Mouse (Mus musculus) erythroblast, adult 5-6 weeks (primary cell): ENCODE data around the gene Ftsj3. TPM values are rescaled to one million over a fixed set of nuclear protein-coding genes. Genes with fewer than 3 reads are reported as not detected.
"Not testable (repeated sequence)": the region's sequence is repeated elsewhere in the genome, so short reads cannot be mapped to it uniquely, and the experiment has no call there.

Source experiments
- ATAC-seq: replicated peaks from 2 replicates; pipeline ENCODE4 v1.8.0; 2016; ENCODE audit warnings: moderate number of reproducible peaks, mild to moderate bottlenecking, moderate TSS enrichment, inconsistent platforms; ENCODE audit not compliant: poor library complexity, low FRiP score, severe bottlenecking
- total RNA-seq, 2 experiments: library from RNA; stranded (forward) in 1 of 2; stranded (reverse) in 1 of 2; fragments of 150-400 nt in 1 of 2; fragments of 200-764, 138-1000 nt in 1 of 2; gene quantifications; 2 replicates each; pipeline versions ENCODE4 v1.2.3 to v1.2.4; 2015 to 2017; ENCODE audit warnings: low replicate concordance in 2 of 2

Ftsj3 gene
- total RNA-seq, 2 experiments from 2014 or later: 6.0 to 29.1 TPM

GRCm38 (mm10) chr11:106215450-106215859, 40.4 kb downstream of the Ftsj3 start:
- 0 out of 2 replicates have a peak, but pooled peaks have one; percentile 25 for ATAC-seq

GRCm38 (mm10) chr11:106214856-106215255, 41.0 kb downstream of the Ftsj3 start:
- ATAC-seq: no peak

- no peak for ATAC-seq
Observed at GRCm38 (mm10) chr11:106212771-106213170, 43.1 kb downstream of the Ftsj3 start.

- no peak for ATAC-seq
Observed at GRCm38 (mm10) chr11:106202123-106202465, 53.8 kb downstream of the Ftsj3 start, which contains the start of gene Strada. Strada (minus strand) TSS chr11:106202168.

GRCm38 (mm10) chr11:106201337-106202122, 54.3 kb downstream of the Ftsj3 start:
- ATAC-seq: no peak

GRCm38 (mm10) chr11:106200756-106201155, 55.1 kb downstream of the Ftsj3 start:
- no peak for ATAC-seq

- ATAC-seq: not testable (repeated sequence)
Observed at GRCm38 (mm10) chr11:106199997-106200396, 55.9 kb downstream of the Ftsj3 start.

Other genes starting within 250 kb of the Ftsj3 start
- not detected in 2 replicates for gene Kcnh6, start 248.0 kb downstream of the Ftsj3 start, total RNA-seq (2015; ENCODE audit: low replicate concordance)
- gene Kcnh6, start 248.0 kb downstream of the Ftsj3 start, total RNA-seq (2017; ENCODE audit: low replicate concordance): 0.68 TPM in 1 of 2 replicates, not detected in the other
- 20.5 and 25.9 TPM in 2 replicates for gene Dcaf7, start 219.2 kb downstream of the Ftsj3 start, total RNA-seq (2015; ENCODE audit: low replicate concordance)
- 20.2 and 27.3 TPM in 2 replicates for gene Dcaf7, start 219.2 kb downstream of the Ftsj3 start, total RNA-seq (2017; ENCODE audit: low replicate concordance)
- 1.2 and 1.9 TPM in 2 replicates for gene Taco1, start 190.0 kb downstream of the Ftsj3 start, total RNA-seq (2015; ENCODE audit: low replicate concordance)
- 0.17 and 8.5 TPM in 2 replicates for gene Taco1, start 190.0 kb downstream of the Ftsj3 start, total RNA-seq (2017; ENCODE audit: low replicate concordance)
- gene Map3k3, start 171.5 kb downstream of the Ftsj3 start, total RNA-seq (2015; ENCODE audit: low replicate concordance): 2.9 and 6.3 TPM in 2 replicates
- gene Map3k3, start 171.5 kb downstream of the Ftsj3 start, total RNA-seq (2017; ENCODE audit: low replicate concordance): 5.2 and 11.7 TPM in 2 replicates
- not detected in 2 replicates for gene Gm10840, start 95.2 kb downstream of the Ftsj3 start, total RNA-seq (2015; ENCODE audit: low replicate concordance)
- not detected in 2 replicates for gene Gm10840, start 95.2 kb downstream of the Ftsj3 start, total RNA-seq (2017; ENCODE audit: low replicate concordance)
- gene Limd2, start 95.2 kb downstream of the Ftsj3 start, total RNA-seq (2015; ENCODE audit: low replicate concordance): 43.2 and 53.5 TPM in 2 replicates
- gene Limd2, start 95.2 kb downstream of the Ftsj3 start, total RNA-seq (2017; ENCODE audit: low replicate concordance): 7.4 and 14.3 TPM in 2 replicates
- gene Strada, start 53.9 kb downstream of the Ftsj3 start, total RNA-seq (2015; ENCODE audit: low replicate concordance): 3.8 and 11.5 TPM in 2 replicates
- gene Strada, start 53.9 kb downstream of the Ftsj3 start, total RNA-seq (2017; ENCODE audit: low replicate concordance): 4.9 and 5.7 TPM in 2 replicates
- 11.5 and 15.2 TPM in 2 replicates for gene Ccdc47, start 39.7 kb downstream of the Ftsj3 start, total RNA-seq (2015; ENCODE audit: low replicate concordance)
- 38.8 and 57.4 TPM in 2 replicates for gene Ccdc47, start 39.7 kb downstream of the Ftsj3 start, total RNA-seq (2017; ENCODE audit: low replicate concordance)
- 13.4 and 14.6 TPM in 2 replicates for gene Ddx42, start 39.2 kb downstream of the Ftsj3 start, total RNA-seq (2015; ENCODE audit: low replicate concordance)
- gene Ddx42, start 39.2 kb downstream of the Ftsj3 start, total RNA-seq (2017; ENCODE audit: low replicate concordance): 18.8 and 35.8 TPM in 2 replicates
- gene Psmc5, start 75 bp upstream of the Ftsj3 start, total RNA-seq (2015; ENCODE audit: low replicate concordance): 11.7 and 23.8 TPM in 2 replicates
- gene Psmc5, start 75 bp upstream of the Ftsj3 start, total RNA-seq (2017; ENCODE audit: low replicate concordance): 30.6 and 49.8 TPM in 2 replicates
- 15.9 and 17.1 TPM in 2 replicates for gene Smarcd2, start 16.9 kb upstream of the Ftsj3 start, total RNA-seq (2015; ENCODE audit: low replicate concordance)
- 41.4 and 51.1 TPM in 2 replicates for gene Smarcd2, start 16.9 kb upstream of the Ftsj3 start, total RNA-seq (2017; ENCODE audit: low replicate concordance)
- 0.42 TPM in 1 of 2 replicates, not detected in the other for gene Tcam1, start 20.6 kb upstream of the Ftsj3 start, total RNA-seq (2015; ENCODE audit: low replicate concordance)
- 0.56 TPM in 1 of 2 replicates, not detected in the other for gene Tcam1, start 20.6 kb upstream of the Ftsj3 start, total RNA-seq (2017; ENCODE audit: low replicate concordance)
- not detected in 2 replicates for gene Gh, start 45.8 kb upstream of the Ftsj3 start, total RNA-seq (2015; ENCODE audit: low replicate concordance)
- not detected in 2 replicates for gene Gh, start 45.8 kb upstream of the Ftsj3 start, total RNA-seq (2017; ENCODE audit: low replicate concordance)
- 10.7 and 16.1 TPM in 2 replicates for gene Cd79b, start 58.7 kb upstream of the Ftsj3 start, total RNA-seq (2015; ENCODE audit: low replicate concordance)
- 3.2 and 7.2 TPM in 2 replicates for gene Cd79b, start 58.7 kb upstream of the Ftsj3 start, total RNA-seq (2017; ENCODE audit: low replicate concordance)
- gene Scn4a, start 97.2 kb upstream of the Ftsj3 start, total RNA-seq (2015; ENCODE audit: low replicate concordance): not detected in 2 replicates
- not detected in 2 replicates for gene Scn4a, start 97.2 kb upstream of the Ftsj3 start, total RNA-seq (2017; ENCODE audit: low replicate concordance)
- not detected in 2 replicates for gene Prr29, start 109.4 kb upstream of the Ftsj3 start, total RNA-seq (2015; ENCODE audit: low replicate concordance)
- not detected in 2 replicates for gene Prr29, start 109.4 kb upstream of the Ftsj3 start, total RNA-seq (2017; ENCODE audit: low replicate concordance)
- gene Icam2, start 132.0 kb upstream of the Ftsj3 start, total RNA-seq (2015; ENCODE audit: low replicate concordance): 9.8 and 10.7 TPM in 2 replicates
- gene Icam2, start 132.0 kb upstream of the Ftsj3 start, total RNA-seq (2017; ENCODE audit: low replicate concordance): 4.0 and 13.7 TPM in 2 replicates
- 7.9 and 11.1 TPM in 2 replicates for gene Ern1, start 231.8 kb upstream of the Ftsj3 start, total RNA-seq (2015; ENCODE audit: low replicate concordance)
- gene Ern1, start 231.8 kb upstream of the Ftsj3 start, total RNA-seq (2017; ENCODE audit: low replicate concordance): 23.8 and 25.6 TPM in 2 replicates